Mouse (Mus musculus) thymus, postnatal 4 days (tissue): Measurements from ENCODE around the gene Atpaf2.

ENCODE experiments used
- DNase-seq: peaks from one replicate; pipeline ENCODE4 v3.0.0; 2021

Gene Atpaf2

GRCm38 (mm10) chr11:60391346-60391745 lies 26.9 kb downstream of the Atpaf2 start:
- DNase-seq = no peak

- no peak for DNase-seq
Measured at GRCm38 (mm10) chr11:60387944-60388343, 30.3 kb downstream of the Atpaf2 start.

GRCm38 (mm10) chr11:60385946-60386345 lies 32.3 kb downstream of the Atpaf2 start:
- no peak for DNase-seq

- DNase-seq = no peak
Measured at GRCm38 (mm10) chr11:60384762-60385421, 33.4 kb downstream of the Atpaf2 start.

GRCm38 (mm10) chr11:60383518-60383917 lies 34.7 kb downstream of the Atpaf2 start:
- no peak for DNase-seq

- no peak for DNase-seq
Measured at GRCm38 (mm10) chr11:60374481-60374880, 43.8 kb downstream of the Atpaf2 start.

- no peak for DNase-seq
Measured at GRCm38 (mm10) chr11:60370431-60370830, 47.8 kb downstream of the Atpaf2 start.

- DNase-seq = no peak
Measured at GRCm38 (mm10) chr11:60369448-60369847, 48.8 kb downstream of the Atpaf2 start.

GRCm38 (mm10) chr11:60368909-60369308 lies 49.3 kb downstream of the Atpaf2 start:
- no peak for DNase-seq

GRCm38 (mm10) chr11:60367256-60367655 lies 51.0 kb downstream of the Atpaf2 start:
- no peak for DNase-seq

- no peak for DNase-seq
Measured at GRCm38 (mm10) chr11:60366239-60367019, 51.8 kb downstream of the Atpaf2 start.

GRCm38 (mm10) chr11:60360631-60361201 lies 57.5 kb downstream of the Atpaf2 start:
- DNase-seq = no peak

GRCm38 (mm10) chr11:60359936-60360335 lies 58.3 kb downstream of the Atpaf2 start:
- DNase-seq = no peak

GRCm38 (mm10) chr11:60359138-60359537 lies 59.1 kb downstream of the Atpaf2 start:
- no peak for DNase-seq

GRCm38 (mm10) chr11:60358548-60358947 lies 59.7 kb downstream of the Atpaf2 start:
- no peak for DNase-seq

GRCm38 (mm10) chr11:60357116-60357515 lies 61.1 kb downstream of the Atpaf2 start:
- DNase-seq = no peak

GRCm38 (mm10) chr11:60355952-60356351 lies 62.3 kb downstream of the Atpaf2 start:
- no peak for DNase-seq

GRCm38 (mm10) chr11:60352559-60353411 lies 65.5 kb downstream of the Atpaf2 start, which contains the start of the genes Tom1l2 and Drc3:
Gene Tom1l2 (minus strand): TSS chr11:60352905.
Gene Drc3 (plus strand): TSS chr11:60353329.
- DNase-seq = peak; percentile 96

- DNase-seq = peak; percentile 23
Measured at GRCm38 (mm10) chr11:60351925-60352371, 66.3 kb downstream of the Atpaf2 start.

- no peak for DNase-seq
Measured at GRCm38 (mm10) chr11:60351388-60351787, 66.9 kb downstream of the Atpaf2 start.
